Mouse (Mus musculus): ENCODE measurements at regions not wholly inside any gene's neighbourhood (a gene's known extent, or its start where the extent isn't known, plus 50 kb on each side); places are given as distances from the start of the nearest gene placed in this dataset.

DNA sequence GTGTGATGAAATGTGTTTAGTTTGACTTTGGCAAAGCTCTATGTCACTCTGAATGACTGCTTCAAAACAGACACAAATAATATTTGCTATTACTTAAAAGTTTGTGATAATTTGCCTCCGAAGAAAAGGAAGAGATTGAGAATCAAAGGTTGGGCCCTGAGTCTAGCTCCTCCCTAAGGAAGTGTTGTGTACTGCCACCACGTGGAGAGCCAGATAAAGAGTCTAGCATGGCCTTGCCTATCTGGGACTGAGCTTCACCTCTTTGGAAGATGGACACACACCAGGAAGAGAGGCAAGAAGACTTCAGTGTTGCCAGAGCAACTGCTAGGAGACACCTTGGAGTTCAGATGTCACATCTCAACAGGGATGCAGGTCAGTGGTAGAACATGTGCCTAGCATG, 258.5 kb downstream of the Cog6 start:
- in situ Hi-C loops (cut with MboI): loop anchor here (5.0 to 10.0 kb wide), 3 partner anchors 121 to 501 kb away; no protein-coding TSS in a partner anchor

DNA sequence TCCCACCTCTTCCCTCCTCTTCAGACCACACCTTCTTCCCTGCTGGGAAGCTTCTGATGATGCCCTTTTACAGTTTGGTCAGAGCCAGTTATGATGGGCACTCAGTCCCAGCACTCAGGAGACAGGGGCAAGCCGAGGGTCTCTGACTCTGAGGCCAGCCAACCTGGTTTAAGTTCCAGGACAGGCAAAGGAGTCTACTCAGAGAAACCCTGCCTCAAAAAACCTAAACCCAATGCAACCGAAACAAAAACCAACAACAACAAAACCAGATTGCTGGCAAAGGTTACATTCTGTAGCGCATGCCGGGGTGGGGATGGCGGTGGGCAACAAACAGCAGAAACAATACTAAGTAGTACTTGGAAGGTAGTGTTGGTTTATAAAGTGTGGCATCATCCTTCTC, 260.2 kb downstream of the Cog6 start:
- in situ Hi-C loops (cut with MboI): loop anchor here (5.0 to 10.0 kb wide), 3 partner anchors 120 to 500 kb away; no protein-coding TSS in a partner anchor

GRCm38 (mm10) chr3:52756006-52756405, 261.0 kb downstream of the Cog6 start:
- in situ Hi-C loops (cut with MboI): loop anchor here (5.0 to 10.0 kb wide), 3 partner anchors 119 to 499 kb away; no protein-coding TSS in a partner anchor

- in situ Hi-C loops (cut with MboI): loop anchor here (5.0 to 10.0 kb wide), 3 partner anchors 118 to 498 kb away; no protein-coding TSS in a partner anchor
Observed at GRCm38 (mm10) chr3:52754978-52755377, 262.1 kb downstream of the Cog6 start.

DNA sequence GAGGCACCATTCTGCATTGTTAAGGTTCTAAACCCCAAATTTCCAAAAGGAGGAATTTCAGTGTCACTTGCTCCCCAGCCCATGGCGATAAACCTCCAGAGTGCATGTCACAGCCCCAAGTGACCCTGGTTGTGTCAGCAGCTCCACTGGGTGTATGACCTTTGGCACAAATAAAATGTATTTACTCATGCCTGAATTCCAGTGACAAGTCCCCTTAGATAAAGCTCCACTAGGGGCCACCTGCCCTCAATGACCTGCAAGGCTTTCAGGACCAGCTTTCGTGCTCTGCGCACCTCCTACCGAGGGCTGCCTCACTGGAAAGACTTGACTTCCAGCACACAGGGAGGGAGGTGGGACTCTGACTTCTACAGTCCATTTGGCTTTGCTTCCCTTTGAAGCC, 262.6 kb downstream of the Cog6 start:
- in situ Hi-C loops (cut with MboI): loop anchor here (10.0 kb wide), 1 partner anchor 310 kb away; no protein-coding TSS in a partner anchor

GRCm38 (mm10) chr3:52746917-52747316, 270.1 kb downstream of the Cog6 start:
- in situ Hi-C loops (cut with MboI): no loop called here

DNA sequence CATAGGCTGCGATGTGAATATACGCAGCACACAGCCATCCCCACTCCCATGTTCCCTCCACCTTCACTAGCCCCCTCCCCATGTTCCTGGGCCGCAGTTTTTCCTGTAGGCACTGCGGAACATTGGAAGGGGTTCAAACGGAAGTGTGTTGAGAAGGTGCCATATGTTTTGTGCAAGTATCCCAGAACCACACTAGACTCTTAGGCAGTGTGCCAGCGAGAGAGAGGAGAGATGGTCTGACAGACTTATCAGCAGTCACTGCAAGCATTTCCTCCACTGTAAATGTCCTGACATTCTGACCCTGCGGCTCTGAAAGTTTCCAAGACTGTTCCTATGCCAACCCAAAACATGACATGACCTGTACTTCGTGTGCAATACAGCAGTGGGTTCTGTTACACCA, 272.7 kb downstream of the Cog6 start:
- in situ Hi-C loops (cut with MboI): no loop called here

DNA sequence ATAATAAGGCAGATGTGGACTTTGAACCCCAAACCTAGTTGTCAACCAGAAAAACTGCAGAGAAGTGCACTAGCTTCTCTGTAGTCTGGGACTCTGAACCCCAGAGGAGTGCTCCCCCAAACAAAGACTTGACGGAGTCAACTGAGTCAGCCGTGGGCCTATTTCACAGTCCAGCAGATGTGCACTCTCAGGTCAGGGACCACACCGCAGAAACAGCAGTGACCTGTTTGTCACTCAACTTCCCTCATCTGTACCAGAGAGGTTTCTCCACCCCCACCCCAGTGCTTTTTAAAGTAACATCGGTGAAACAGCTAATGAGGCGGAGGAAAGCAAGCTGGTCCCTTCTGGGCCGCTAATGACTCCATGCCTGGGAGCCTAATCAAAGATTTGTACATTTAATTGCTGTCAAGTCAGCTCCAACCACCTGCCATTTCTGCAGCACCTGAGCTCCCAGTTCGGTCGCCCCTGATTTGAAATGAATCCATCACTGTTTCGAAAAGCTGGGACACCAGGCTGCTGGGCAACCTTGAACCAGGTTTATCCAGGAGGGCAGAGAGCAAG, 276.5 kb downstream of the Cog6 start:
- in situ Hi-C loops (cut with MboI): no loop called here

GRCm38 (mm10) chr3:52739526-52739925, 277.5 kb downstream of the Cog6 start:
- in situ Hi-C loops (cut with MboI): no loop called here

DNA sequence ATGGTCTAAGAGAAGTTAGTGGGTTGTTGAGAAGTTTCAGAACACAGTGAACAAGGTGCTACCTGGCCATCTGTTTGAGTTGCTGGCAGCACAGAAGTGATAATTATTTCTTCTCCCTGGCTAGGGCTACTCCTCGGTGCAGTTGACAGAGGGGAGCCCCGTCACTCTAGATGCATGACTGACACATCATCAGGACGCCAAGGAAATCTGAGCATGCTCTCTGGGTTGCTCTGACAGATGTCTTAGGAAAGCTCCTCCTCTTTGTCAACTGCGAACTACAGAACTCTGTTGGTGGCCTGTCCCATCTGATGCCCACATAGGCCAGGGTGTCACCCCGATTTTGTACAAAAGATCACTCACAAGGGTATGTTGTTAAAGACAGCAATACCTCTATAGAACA, 278.7 kb downstream of the Cog6 start:
- in situ Hi-C loops (cut with MboI): no loop called here

- in situ Hi-C loops (cut with MboI): no loop called here
Observed at GRCm38 (mm10) chr3:52735939-52736338, 281.1 kb downstream of the Cog6 start.

- in situ Hi-C loops (cut with MboI): no loop called here
Observed at GRCm38 (mm10) chr3:52731941-52732340, 285.1 kb downstream of the Cog6 start.

DNA sequence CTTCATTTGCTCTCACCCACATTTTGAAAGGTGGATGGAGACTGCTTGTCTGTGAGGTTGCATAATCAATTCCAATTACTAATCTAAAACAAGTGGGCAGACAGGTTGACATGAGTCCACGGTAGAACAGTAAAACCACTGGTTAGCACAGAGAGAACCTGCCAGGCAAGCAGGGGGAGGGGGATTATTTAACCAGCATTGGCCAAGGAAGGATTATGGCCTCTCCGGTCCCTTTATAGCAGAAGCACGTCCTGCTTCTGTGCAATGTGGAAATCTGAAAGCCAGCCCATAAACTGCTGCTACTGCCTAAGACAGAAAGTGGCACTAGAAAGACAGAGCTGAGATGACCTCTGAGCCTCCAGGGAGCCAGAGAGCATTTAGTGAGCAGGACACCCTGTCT, 285.5 kb downstream of the Cog6 start:
- in situ Hi-C loops (cut with MboI): no loop called here

DNA sequence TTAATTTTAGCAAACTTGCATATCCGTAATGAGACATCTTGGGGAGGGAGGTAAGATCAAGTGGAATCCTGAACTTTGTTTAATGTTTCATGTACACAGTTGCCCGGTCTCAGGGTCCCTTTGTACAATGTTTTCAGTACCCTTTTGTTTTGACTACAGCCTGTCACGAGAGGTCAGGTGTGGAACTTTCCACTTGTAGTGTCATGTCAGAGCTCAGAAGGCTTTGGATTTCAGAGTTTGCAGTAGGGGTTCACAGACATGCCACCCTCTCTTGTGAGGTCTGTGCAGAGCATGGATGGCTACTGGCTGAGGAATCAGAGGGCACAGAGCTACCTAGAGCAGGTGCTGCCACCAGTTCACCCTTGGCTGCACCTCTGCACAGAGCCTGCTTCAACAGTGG, 287.3 kb downstream of the Cog6 start:
- in situ Hi-C loops (cut with MboI): no loop called here

DNA sequence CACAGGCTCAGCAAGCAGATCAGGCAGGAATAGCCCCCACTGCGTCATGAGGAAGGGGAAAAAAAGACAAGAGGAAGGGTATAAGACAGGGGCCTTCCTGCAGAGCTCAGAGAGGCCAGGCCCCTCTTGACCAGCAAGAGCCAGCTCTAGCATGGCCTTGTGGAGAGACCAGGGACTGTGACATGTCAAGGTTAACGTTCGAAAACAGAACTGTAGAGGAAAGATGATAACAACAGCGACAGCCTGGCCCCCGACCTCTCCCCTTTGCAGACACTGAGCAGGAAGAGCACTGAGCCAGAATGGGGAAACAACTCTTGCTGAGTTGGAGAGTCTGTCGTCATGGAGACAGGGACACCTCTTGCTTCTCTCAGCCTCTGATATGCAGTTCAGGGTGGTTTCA, 288.2 kb downstream of the Cog6 start:
- in situ Hi-C loops (cut with MboI): no loop called here

DNA sequence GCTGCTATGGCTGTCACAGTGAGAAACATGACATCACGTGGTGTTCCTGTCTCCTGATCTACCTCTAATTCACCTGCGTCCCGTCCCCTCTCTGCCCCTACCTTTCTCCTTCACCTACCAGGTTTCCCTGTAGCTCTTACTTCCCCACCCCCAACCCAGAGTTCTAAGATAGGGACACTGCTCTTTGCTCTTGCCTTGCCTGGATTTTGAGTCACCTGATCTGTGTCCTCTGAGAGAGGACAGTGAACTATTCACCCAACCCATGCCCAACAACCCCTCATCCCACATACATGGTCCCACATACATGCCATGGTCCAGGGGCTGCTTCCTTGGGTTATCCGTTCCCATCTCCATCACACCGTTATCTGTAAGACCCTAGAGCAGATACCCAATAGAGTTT, 288.6 kb downstream of the Cog6 start:
- in situ Hi-C loops (cut with MboI): no loop called here

GRCm38 (mm10) chr3:52724354-52724753, 292.7 kb downstream of the Cog6 start:
- in situ Hi-C loops (cut with MboI): no loop called here

- in situ Hi-C loops (cut with MboI): no loop called here
Observed at GRCm38 (mm10) chr3:52722946-52723345, 294.1 kb downstream of the Cog6 start.

- in situ Hi-C loops (cut with MboI): no loop called here
Observed at GRCm38 (mm10) chr3:52719181-52719580, 297.9 kb downstream of the Cog6 start.

DNA sequence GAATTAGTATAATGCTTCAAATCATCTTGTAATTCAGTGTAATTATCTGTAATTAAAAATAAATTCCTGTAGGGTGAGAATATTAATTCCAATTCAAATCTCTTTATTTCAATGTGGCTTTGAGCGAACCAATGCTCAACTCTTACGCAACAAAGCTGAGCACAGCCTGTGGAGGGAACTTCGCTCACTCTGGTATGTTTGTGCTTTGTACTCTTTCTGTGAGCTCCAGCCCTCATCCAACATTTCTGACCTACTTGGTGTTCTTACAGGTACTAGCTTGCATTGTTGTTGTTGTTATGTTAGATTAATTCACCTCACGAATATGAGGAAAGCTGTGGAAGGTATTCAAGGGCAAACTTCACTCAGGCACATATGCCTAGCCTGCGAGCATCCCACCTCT, 299.7 kb downstream of the Cog6 start:
- in situ Hi-C loops (cut with MboI): no loop called here

DNA sequence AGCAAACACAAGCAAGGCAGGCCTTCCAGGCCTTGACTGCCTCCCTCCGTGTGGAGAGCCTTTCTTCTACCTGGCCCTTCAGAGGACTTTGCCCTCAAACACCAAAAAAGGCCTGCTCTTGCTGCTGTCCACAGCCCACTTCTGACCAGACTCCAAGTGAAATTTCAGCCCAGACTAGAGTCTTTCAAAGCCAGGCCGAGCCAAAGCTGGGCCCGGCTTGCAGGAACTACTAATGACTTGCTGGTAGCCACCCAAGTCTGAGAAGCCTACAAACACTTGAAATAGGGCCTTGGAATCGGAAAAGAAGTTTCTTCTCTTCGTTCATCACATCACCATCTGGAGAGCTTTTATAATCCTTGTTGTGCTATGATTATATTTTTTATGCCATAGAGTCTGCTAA, 304.9 kb downstream of the Cog6 start:
- in situ Hi-C loops (cut with MboI): no loop called here

- in situ Hi-C loops (cut with MboI): no loop called here
Observed at GRCm38 (mm10) chr3:52711133-52711532, 305.9 kb downstream of the Cog6 start.

- in situ Hi-C loops (cut with MboI): no loop called here
Observed at GRCm38 (mm10) chr3:52708746-52709145, 308.3 kb downstream of the Cog6 start.

GRCm38 (mm10) chr3:52708301-52708700, 308.7 kb downstream of the Cog6 start:
- in situ Hi-C loops (cut with MboI): no loop called here
